Mouse (Mus musculus): ENCODE results near the gene Apof.

Gene Apof

DNA sequence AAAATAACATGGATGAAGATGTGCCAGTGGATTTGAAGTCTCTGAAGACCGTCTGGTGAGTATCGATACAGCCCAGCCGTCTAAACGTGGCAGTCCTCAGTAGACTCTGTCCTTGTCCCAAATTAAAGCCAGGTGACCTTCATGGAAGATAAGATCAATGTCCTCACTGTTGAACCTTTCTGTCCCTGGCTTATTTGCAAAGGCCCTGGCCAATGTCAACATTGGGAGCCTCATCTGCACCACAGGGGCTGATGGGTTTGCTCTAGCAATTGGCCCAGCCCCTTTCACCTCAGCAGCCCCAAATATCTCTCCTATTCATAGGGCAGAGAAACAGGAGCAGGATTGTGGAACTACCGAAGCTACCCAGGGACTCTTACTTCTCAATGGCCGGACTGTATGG is at the start of gene Apof:
TSS of gene Apof (plus strand) at position 301 of the 400 bp plus-strand sequence.
- in situ Hi-C loops (cut with MboI, MseI), result no loop called here

GRCm38 (mm10) chr10:128221533-128222286 is 46.8 kb upstream of the Apof start:
- in situ Hi-C loops (cut with MboI, MseI), result no loop called here

DNA sequence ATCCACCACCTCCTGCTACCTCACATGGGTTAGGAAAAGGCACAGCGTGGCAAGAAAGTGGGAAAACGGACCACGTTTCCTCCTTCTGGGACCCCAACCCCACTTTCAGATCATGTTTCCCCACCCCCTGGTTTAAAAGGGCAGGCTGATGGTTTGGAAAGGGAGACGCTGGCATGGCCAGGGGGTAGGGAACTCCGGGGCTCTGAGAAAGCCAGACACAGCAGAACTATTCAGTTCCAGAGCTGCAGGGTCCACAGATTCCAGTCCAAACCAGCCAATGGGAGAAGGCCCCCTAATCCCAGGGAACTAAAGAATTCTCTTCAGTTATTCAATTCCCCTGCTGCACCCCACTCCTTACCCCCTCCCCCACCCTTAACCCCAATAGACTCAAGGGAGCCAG is 43.4 kb upstream of the Apof start:
- in situ Hi-C loops (cut with MboI, MseI), result no loop called here

DNA sequence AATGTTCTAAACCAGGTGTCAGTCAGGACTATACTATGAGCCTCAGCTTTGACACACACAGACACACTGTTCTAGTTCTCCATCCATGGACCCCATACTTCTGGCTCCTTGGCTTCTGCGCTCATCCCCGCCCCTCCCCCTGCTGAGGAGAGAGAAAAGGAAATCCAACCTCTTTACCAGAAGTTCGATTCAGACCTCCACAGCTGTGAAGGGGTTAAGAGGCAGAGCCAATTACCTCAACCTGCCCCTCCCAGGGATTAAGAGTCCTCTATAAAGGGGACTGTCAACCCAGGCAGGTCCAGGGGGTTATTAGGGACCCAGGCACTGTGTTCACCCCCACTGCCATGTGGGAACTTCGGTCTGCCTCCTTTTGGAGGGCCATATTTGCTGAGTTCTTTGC is 42.9 kb upstream of the Apof start, which contains the start of gene Mip:
TSS of gene Mip (plus strand) at position 301 of the 400 bp plus-strand sequence.
- in situ Hi-C loops (cut with MboI, MseI), result no loop called here

GRCm38 (mm10) chr10:128227592-128227991 is 40.9 kb upstream of the Apof start:
- in situ Hi-C loops (cut with MboI, MseI), result no loop called here

DNA sequence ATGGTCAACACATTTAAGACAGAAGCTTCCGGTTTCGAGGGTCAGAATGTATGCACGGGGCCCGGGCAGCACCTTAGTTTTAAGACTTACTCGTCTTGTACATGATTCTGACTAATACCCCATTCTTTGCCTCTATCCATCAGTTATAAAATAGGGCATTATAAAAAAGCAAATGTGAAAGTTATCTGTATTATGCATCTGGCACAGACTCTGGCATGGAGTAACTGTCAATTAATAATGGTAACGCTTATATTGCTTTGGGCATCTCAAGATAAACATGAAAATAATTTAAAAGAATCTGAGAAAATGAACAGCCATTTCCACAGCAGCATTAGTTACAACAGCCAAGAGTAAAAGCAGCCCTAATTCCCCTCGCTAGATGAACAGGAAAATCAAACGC is 40.5 kb upstream of the Apof start:
- in situ Hi-C loops (cut with MboI, MseI), result no loop called here

GRCm38 (mm10) chr10:128230582-128230981 is 37.9 kb upstream of the Apof start:
- in situ Hi-C loops (cut with MboI, MseI), result no loop called here

DNA sequence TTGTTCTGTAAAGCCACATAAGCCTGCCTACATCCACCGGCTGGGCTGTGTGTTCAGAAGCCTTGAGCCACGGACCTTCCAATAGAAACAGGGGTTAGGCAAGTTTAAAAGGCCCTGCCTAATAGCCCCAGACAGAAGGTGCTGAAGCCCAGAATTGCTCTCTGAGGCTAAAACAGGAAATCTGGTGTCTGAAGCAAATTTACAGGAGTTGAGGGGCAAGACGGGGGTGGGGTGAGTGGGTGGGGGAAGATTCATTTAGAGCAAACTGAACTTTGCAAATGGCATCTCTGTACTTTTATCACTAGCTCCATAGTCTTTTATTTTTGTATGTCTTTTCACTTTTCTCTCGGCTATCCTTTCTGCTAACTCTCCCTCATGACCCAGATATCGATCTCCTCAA is 37.3 kb upstream of the Apof start:
- in situ Hi-C loops (cut with MboI, MseI), result no loop called here

DNA sequence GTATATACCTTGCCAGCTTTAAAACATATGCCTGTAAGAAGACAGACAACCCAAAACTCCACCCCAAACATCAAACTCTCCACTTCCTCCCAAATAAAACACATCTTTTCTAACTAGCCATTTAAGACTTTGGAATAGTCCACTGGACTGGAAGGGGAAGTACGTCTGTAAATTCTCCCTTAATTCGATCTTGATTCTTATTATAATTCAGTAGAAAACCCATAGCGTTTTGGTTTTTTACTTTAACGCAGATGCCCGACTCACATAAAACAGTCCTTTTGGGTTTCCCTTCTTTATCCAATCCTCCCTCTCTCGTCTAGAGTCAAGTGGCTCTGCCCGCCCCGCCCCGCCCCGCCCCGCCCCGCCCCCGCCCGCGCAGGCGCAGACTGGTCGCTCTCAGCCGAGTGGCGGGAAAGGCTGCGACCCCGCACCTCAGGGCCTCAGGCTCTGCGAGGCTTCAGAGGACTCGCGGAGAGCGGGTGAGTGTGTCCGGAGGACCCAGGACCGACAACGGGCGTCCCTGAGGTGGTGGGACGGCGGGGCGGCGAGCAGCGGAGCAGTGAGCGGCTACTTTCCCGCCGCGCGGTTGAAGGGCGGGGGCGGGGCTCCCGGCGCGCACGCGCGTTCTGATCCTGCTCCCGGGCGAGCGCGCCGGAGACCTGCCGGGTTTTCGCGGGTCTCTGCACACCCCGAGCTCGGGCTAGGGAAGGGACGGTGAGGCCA is 36.6 kb upstream of the Apof start, which contains the start of gene Timeless:
TSS of gene Timeless (plus strand) at position 369 of the 723 bp plus-strand sequence.
- in situ Hi-C loops (cut with MboI, MseI), result no loop called here

- in situ Hi-C loops (cut with MboI, MseI), result no loop called here
Observed at GRCm38 (mm10) chr10:128232420-128232985, 36.0 kb upstream of the Apof start.

GRCm38 (mm10) chr10:128236321-128236720 is 32.1 kb upstream of the Apof start:
- in situ Hi-C loops (cut with MboI, MseI), result no loop called here

- in situ Hi-C loops (cut with MboI, MseI), result no loop called here
Observed at GRCm38 (mm10) chr10:128237807-128238480, 30.5 kb upstream of the Apof start.

GRCm38 (mm10) chr10:128239140-128239539 is 29.3 kb upstream of the Apof start:
- in situ Hi-C loops (cut with MboI, MseI), result no loop called here

- in situ Hi-C loops (cut with MboI, MseI), result no loop called here
Observed at GRCm38 (mm10) chr10:128240131-128240530, 28.3 kb upstream of the Apof start.

DNA sequence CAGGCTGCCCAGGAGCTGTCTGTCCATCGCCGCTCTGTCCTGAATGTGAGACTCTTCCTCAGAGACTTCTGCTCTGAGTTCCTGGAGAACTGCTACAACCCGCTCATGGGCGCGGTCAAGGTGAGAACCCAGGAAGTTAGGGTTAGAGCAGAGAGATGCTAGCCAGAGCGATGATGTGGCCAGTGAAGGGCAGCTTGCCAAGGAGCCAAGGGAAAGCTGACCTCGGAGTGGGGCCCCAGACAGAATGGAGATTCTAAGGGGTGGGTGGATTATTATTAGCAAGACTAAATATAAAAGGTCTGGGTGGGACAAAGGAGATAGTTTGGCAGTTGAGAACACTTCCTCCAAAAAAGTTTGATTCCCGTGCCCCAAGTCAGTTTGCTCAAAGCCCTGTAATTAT is 25.2 kb upstream of the Apof start:
- in situ Hi-C loops (cut with MboI, MseI), result no loop called here

GRCm38 (mm10) chr10:128244121-128244520 is 24.4 kb upstream of the Apof start:
- in situ Hi-C loops (cut with MboI, MseI), result no loop called here

DNA sequence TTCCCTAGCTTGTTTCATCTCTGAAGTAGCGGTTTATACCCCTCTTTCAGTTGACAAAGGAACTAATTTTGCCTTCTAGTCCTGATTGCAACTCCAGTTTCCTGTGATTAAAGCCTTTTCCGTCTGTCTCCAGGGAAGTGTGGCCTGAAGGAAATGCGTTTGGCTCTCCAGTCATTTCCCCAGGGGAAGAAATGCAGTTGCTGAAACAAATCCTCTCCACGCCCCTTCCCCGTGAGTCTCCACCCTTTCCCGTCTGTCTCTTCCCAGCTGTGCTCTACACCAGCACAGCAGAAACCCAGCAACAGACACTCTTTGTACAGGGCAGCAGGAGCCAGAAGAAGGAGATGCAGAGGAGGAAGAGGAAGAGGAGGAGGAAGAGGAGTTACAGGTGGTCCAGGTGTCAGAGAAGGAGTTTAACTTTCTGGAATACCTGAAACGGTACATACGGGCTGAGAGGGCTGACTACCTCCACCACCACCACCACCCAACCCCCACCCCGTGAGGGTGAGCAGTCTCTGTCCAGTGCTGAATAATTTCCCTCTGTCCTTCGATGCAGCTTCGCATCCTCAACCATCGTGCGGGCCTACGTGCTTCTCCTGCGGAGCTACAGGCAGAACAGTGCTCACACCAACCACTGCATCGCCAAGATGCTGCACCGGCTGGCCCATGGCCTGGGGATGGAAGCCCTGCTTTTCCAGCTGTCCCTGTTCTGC is 21.3 kb upstream of the Apof start:
- in situ Hi-C loops (cut with MboI, MseI), result no loop called here

GRCm38 (mm10) chr10:128250565-128250964 is 17.9 kb upstream of the Apof start:
- in situ Hi-C loops (cut with MboI, MseI), result no loop called here

- in situ Hi-C loops (cut with MboI, MseI), result no loop called here
Observed at GRCm38 (mm10) chr10:128253677-128254255, 14.7 kb upstream of the Apof start, which contains the start of gene Apon. Gene Apon (plus strand): TSS chr10:128254096.

DNA sequence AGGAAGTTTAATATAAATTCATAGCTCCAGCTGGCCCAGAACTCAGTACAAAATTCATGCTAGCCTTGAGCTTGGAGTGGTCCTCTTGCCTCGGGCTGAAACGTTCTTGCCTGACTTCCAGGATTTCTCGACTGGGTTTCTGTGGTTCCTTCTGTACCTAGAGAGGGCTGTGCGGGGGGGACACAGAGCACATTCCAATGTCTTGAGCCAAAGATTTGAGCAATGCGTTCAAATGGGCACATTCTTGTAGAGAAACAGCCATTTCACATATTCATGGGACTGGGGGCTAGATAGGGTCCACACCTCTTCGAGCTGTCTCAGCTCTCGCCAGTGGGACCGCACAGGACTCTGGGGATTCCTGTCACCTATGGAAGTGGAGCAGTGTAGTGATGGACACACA is 12.5 kb upstream of the Apof start:
- in situ Hi-C loops (cut with MboI, MseI), result no loop called here

DNA sequence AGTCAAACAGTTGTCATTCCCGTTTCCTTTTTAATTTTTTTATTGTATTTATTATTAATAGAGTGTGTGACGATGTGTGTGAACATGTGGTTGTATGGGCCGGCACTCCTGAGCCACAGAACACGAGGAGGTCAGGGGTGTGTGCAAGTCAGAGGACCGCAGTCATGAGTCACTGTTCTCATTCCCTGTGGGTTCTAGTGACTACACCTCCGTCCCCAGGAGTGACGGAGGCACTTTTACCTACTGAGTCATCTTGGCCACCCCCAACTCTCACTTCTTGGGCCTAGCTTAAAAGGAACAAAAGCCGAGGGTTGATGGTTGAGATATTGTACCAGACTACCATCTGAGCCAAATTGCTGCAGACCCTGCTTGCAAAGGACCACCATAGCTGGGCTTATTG is 12.1 kb upstream of the Apof start:
- in situ Hi-C loops (cut with MboI, MseI), result no loop called here
